Mouse (Mus musculus) thymus, postnatal 25 days (tissue): ENCODE results near the gene Prl5a1.

ENCODE experiments used
- DNase-seq: peaks from one replicate; pipeline ENCODE4 v3.0.0; 2022

Gene Prl5a1

GRCm38 (mm10) chr13:28142184-28142583 is at the start of gene Prl5a1:
Gene Prl5a1, plus strand, starts transcription at chr13:28142484.
- no peak for DNase-seq

- DNase-seq, result no peak
Observed at GRCm38 (mm10) chr13:28096161-28096560, 46.1 kb upstream of the Prl5a1 start.

GRCm38 (mm10) chr13:28108536-28108935 is 33.7 kb upstream of the Prl5a1 start:
- no peak for DNase-seq

GRCm38 (mm10) chr13:28132781-28133180 is 9.5 kb upstream of the Prl5a1 start:
- DNase-seq, result no peak

- no peak for DNase-seq
Observed at GRCm38 (mm10) chr13:28135790-28136189, 6.5 kb upstream of the Prl5a1 start.
